Mouse (Mus musculus) left cerebral cortex, postnatal 4 days (tissue): ENCODE results near the gene Prl2c2. TPM values are rescaled to one million over a fixed set of nuclear protein-coding genes. Genes with fewer than 3 reads are reported as not detected.
"Not testable (repeated sequence)": the region's sequence is repeated elsewhere in the genome, so short reads cannot be mapped to it uniquely, and the experiment has no call there.

Source experiments
- DNase-seq: peaks from one replicate; pipeline ENCODE4 v3.0.0-alpha.2; 2022
- intact Hi-C: fragments of 180-260 bp; cut with DNase I; formaldehyde crosslinking; loops from one replicate; pipeline ENCODE4 v1.15.1; 2025
- total RNA-seq, 2 experiments: library from RNA; stranded (reverse); gene quantifications; 2 replicates each; pipeline ENCODE4 v1.2.3; 2021

Prl2c2 gene
- not detected for total RNA-seq

DNA sequence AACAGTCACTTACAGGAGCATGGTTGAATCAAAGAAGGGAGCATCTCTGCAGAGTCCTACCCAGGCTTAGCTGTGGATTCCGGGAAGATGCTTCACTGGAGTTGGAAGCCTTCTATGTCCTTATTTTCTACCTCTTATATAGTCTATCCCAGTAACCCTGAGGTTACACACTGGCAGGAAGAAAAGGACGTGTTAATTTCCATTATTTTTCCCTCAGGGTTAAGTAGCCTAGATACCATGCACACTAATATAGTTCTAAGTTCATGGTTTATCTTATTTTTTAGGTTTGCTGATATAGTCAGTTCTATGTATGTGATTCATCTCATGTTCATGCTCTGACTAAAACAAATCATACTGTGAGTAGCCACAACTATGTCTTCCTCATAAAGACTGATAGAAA lies at the start of gene Prl2c2:
Gene Prl2c2, minus strand, starts transcription at position 101 of the 400 bp plus-strand sequence.
- DNase-seq, intact Hi-C loops: not testable (repeated sequence)

DNA sequence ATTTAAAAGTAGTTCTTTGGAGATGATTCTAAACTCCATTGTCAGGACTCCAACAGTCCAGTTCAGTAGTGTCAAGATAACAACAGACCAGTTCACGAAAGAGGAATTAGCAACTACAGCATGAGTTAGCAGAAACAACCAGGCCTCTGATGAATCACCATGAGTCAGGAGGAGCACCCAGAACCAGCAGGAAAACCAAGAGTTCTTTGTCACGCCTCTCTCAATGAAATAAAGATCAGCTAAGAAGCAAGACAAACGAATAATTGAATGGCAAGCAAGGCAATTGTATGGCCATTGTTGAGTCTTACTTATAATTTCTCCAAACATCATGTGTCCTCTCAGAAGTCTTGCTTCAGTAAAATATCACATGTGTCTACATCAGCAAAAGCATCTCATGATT lies 20.7 kb upstream of the Prl2c2 start:
- DNase-seq, intact Hi-C loops: not testable (repeated sequence)

DNA sequence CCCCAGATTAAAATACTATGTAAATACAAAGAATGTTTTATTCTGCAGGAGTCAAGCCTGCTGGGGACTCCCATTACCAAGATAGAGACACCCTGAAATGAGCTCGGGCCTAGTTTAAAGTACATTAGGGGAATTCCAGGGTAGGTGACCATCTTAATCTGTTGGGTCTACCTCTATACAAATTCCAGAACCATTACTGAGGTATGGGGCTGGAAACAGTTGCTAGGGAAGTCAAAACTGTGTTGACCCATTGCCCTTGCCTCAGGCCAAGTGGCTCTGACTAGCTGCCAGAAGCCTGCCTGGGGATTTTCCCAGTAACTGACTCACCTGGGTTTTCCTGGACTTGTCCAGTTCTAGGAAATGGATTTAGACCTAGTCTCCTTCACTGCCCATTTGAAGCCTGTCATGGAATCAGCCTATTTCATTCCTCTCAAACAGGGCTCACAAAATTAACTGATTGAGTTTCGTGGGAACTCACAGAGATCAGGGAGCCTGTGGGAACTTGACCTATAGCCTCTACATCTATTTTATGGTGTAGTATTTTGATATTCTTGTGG lies 8.9 kb upstream of the Prl2c2 start:
- intact Hi-C loops, DNase-seq: not testable (repeated sequence)

Other genes with a start within 250 kb of the Prl2c2 start
- not detected for gene Prl2c3, start 205.3 kb downstream of the Prl2c2 start, total RNA-seq
- gene Prl2c5, start 177.3 kb upstream of the Prl2c2 start, total RNA-seq = not detected